Mouse (Mus musculus) C2C12 (cell line): ENCODE results near the gene Epb41l1. TPM values are rescaled to one million over a fixed set of nuclear protein-coding genes. Genes with fewer than 3 reads are reported as not detected.
"Not testable (repeated sequence)": the region's sequence is repeated elsewhere in the genome, so short reads cannot be mapped to it uniquely, and the experiment has no call there.

ENCODE experiments used
- H3K27me3 ChIP-seq: one replicate; pipeline ENCODE4 v1.6.1; 2011; ENCODE audit not compliant: control insufficient read depth, insufficient read depth, insufficient read length
- H3K36me3 ChIP-seq: one replicate; pipeline ENCODE4 v1.6.1; 2011; ENCODE audit not compliant: control insufficient read depth, insufficient read depth
- H3K4me3 ChIP-seq: one replicate; pipeline ENCODE4 v1.5.1; 2011; ENCODE audit warnings: mild to moderate bottlenecking, control low read depth; ENCODE audit not compliant: poor library complexity, insufficient read depth, severe bottlenecking
- H3K79me2 ChIP-seq: one replicate; pipeline ENCODE4 v1.6.1; 2011; ENCODE audit not compliant: control insufficient read depth, insufficient read depth
- H3K79me3 ChIP-seq: one replicate; pipeline ENCODE4 v1.6.1; 2011; ENCODE audit warnings: low read depth, control low read depth
- H3ac ChIP-seq: one replicate; pipeline ENCODE3; 2011; ENCODE audit warnings: low read depth; ENCODE audit not compliant: control insufficient read depth, insufficient read length
- CEBPB ChIP-seq: IDR thresholded peaks from one replicate; pipeline ENCODE4 v1.6.1; 2011; ENCODE audit warnings: low read depth, mild to moderate bottlenecking, control low read depth, moderate library complexity
- CTCF ChIP-seq: IDR thresholded peaks from one replicate; pipeline ENCODE4 v1.5.1; 2011; ENCODE audit not compliant: control insufficient read depth, insufficient read depth, insufficient read length
- FOSL1 ChIP-seq: IDR thresholded peaks from one replicate; pipeline ENCODE4 v1.8.0; 2011; ENCODE audit warnings: mild to moderate bottlenecking, low read length; ENCODE audit not compliant: poor library complexity, insufficient read depth, severe bottlenecking
- MAX ChIP-seq: IDR thresholded peaks from one replicate; pipeline ENCODE4 v1.6.1; 2011; ENCODE audit warnings: mild to moderate bottlenecking, control low read depth
- MYOD1 ChIP-seq: IDR thresholded peaks from one replicate; pipeline ENCODE4 v1.6.1; 2011; ENCODE audit warnings: low read depth; ENCODE audit not compliant: control insufficient read depth, insufficient read length
- MYOG ChIP-seq: IDR thresholded peaks from one replicate; pipeline ENCODE4 v1.6.1; 2011; ENCODE audit not compliant: control insufficient read depth, insufficient read length; ENCODE audit errors: extremely low read depth
- USF1 ChIP-seq: IDR thresholded peaks from one replicate; pipeline ENCODE4 v1.6.1; 2011; ENCODE audit warnings: low read depth, mild to moderate bottlenecking, control low read depth, moderate library complexity
- polyA plus RNA-seq: library from polyadenylated mRNA; unstranded; fragments of >200 nt; fragmentation: generic; extraction: Trizol; gene quantifications from one replicate; pipeline ENCODE4 v1.2.1, GENCODE M21; 2012; ENCODE audit warnings: missing spikeins

Epb41l1 gene
- polyA plus RNA-seq, 1 experiment: 37.8 TPM

DNA sequence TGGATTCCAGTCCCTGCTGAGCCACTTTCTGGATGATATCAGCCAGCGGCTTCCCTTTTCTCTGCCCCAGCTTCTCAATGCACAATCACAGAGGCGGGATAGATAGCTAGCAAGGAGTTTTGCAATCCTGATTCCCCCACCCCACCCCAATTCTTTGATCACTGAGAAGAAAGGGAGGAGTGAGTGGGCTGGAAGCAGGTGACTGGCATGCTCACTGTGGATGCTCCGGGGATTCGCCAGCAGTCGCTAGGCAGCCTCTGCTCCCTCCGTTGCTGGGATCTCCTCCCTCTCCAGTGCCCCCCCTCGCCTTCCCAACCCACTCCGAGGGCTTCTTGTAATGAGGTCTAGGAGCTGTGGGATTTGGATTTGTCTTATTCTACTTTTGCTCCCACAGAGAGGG lies 12.5 kb upstream of the Epb41l1 start:
- Histone ChIP-seq H3K79me2 (no peaks in the 10 kb centered on the region), H3ac (no peak overlapping the region), H3K79me3 (no peaks in the 10 kb centered on the region), H3K27me3 (no peaks in the 10 kb centered on the region), H3K4me3 (no peak overlapping the region), H3K36me3 (no peaks in the 10 kb centered on the region)
- TF ChIP-seq MYOD1: no peak
- no peak for TF ChIP-seq MYOG
- TF ChIP-seq CTCF: no peak
- no peak for TF ChIP-seq FOSL1
- no peak for TF ChIP-seq MAX
- TF ChIP-seq CEBPB: no peak
- TF ChIP-seq USF1: no peak

- not testable (repeated sequence) for H3K36me3 ChIP-seq, H3ac ChIP-seq, H3K79me3 ChIP-seq, H3K27me3 ChIP-seq, H3K79me2 ChIP-seq, H3K4me3 ChIP-seq
Measured at GRCm38 (mm10) chr2:156411348-156411747, 9.4 kb upstream of the Epb41l1 start.

GRCm38 (mm10) chr2:156414996-156415395 lies 5.7 kb upstream of the Epb41l1 start:
- TF ChIP-seq USF1 (no peak), MAX (no peak), MYOD1 (no peak), MYOG (no peak), FOSL1 (no peak), CTCF (no peak), CEBPB (no peak)
- H3K27me3 ChIP-seq: no peaks in the 10 kb centered on the region
- no peak overlapping the region for H3ac ChIP-seq
- H3K79me2 ChIP-seq: no peaks in the 10 kb centered on the region
- no peaks in the 10 kb centered on the region for H3K79me3 ChIP-seq
- no peak overlapping the region for H3K4me3 ChIP-seq
- no peaks in the 10 kb centered on the region for H3K36me3 ChIP-seq

GRCm38 (mm10) chr2:156415674-156416073 lies 5.0 kb upstream of the Epb41l1 start:
- TF ChIP-seq FOSL1 (peak; percentile 30), MYOG (no peak)
- no peak overlapping the region for H3ac ChIP-seq
- H3K4me3 ChIP-seq: no peak overlapping the region
- no peaks in the 10 kb centered on the region for H3K79me2 ChIP-seq
- H3K79me3 ChIP-seq: no peaks in the 10 kb centered on the region
- H3K36me3 ChIP-seq: no peaks in the 10 kb centered on the region
- H3K27me3 ChIP-seq: no peaks in the 10 kb centered on the region

- Histone ChIP-seq H3K27me3 (no peaks in the 10 kb centered on the region), H3ac (no peak overlapping the region)
- TF ChIP-seq MYOG: no peak
- TF ChIP-seq FOSL1: no peak
- TF ChIP-seq USF1: no peak
- no peak for TF ChIP-seq MYOD1
- no peak for TF ChIP-seq CTCF
Measured at GRCm38 (mm10) chr2:156417194-156417593, 3.5 kb upstream of the Epb41l1 start.

GRCm38 (mm10) chr2:156418467-156418866 lies 2.2 kb upstream of the Epb41l1 start:
- no peaks in the 10 kb centered on the region for H3K79me3 ChIP-seq
- TF ChIP-seq USF1 (peak; percentile 67), CEBPB (no peak)
- H3K4me3 ChIP-seq: no peak overlapping the region
- H3K36me3 ChIP-seq: no peaks in the 10 kb centered on the region
- no peak overlapping the region for H3ac ChIP-seq
- no peaks in the 10 kb centered on the region for H3K79me2 ChIP-seq
- H3K27me3 ChIP-seq: no peaks in the 10 kb centered on the region

More at GRCm38 (mm10) chr2:156417194-156417593, 3.5 kb upstream of the Epb41l1 start:
- H3K4me3 ChIP-seq: no peak overlapping the region
- H3K79me2 ChIP-seq: no peaks in the 10 kb centered on the region
- H3K79me3 ChIP-seq: no peaks in the 10 kb centered on the region
- H3K36me3 ChIP-seq: no peaks in the 10 kb centered on the region

DNA sequence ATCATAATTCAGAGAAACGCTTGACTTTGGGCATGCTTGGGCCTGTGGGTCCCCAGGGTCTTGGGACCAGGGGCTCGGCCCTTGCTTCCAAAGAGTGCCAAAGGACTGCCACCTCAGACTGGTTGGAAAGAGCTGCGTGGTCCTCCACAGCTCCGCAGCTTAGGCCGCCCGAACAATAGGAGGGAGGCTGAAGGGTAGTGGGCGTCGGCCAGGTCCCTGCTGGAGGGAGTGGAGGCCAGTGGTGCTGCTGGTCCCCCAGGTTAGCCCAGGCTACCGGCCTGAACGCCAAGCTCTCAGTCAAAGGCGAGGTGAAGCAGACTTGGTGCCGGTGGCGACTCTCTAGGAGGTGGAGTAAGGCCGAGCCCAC lies 399 bp upstream of the Epb41l1 start:
- H3K27me3 ChIP-seq: no peaks in the 10 kb centered on the region
- no peak for TF ChIP-seq MAX
- no peak for TF ChIP-seq CTCF
- no peak for TF ChIP-seq FOSL1
- TF ChIP-seq CEBPB: no peak
- no peak for TF ChIP-seq MYOD1
- TF ChIP-seq MYOG: no peak
- TF ChIP-seq USF1: no peak

More for the DNA sequence above, 399 bp upstream of the Epb41l1 start:
- Histone ChIP-seq H3ac (peak overlapping the region; percentile 77), H3K36me3 (no peaks in the 10 kb centered on the region), H3K79me3 (no peaks in the 10 kb centered on the region), H3K4me3 (peak overlapping the region; percentile 42), H3K79me2 (no peaks in the 10 kb centered on the region)
